Mouse (Mus musculus): ENCODE measurements around the gene Lce3c. TPM values are rescaled to one million over a fixed set of nuclear protein-coding genes. Genes with fewer than 3 reads are reported as not detected.

Lce3c gene
- polyA plus RNA-seq (2015; fragmentation: Nextera tagmentation; extraction: Ambion mirVana), result 3.7 and 4.0 TPM in 2 replicates

- H3K9ac ChIP-seq (ENCODE audit: low read length), result no peak within 1 kb of the TSS
- no peak within 1 kb of the TSS for H3K4me3 ChIP-seq (replicated peaks; ENCODE audit: low read length)
- no peaks in the 10 kb centered on the region for H3K36me3 ChIP-seq (ENCODE audit: control insufficient read depth, insufficient read depth, low read length)
- no peak within 1 kb of the TSS for H3K27ac ChIP-seq (ENCODE audit: low read length)
- WGBS, result 62% methylated on average over 1 of the region's 1 CpGs
- ATAC-seq (ENCODE audit: insufficient read depth, low FRiP score), result no peak
- no peaks in the 10 kb centered on the region for H3K9me3 ChIP-seq (replicated peaks; ENCODE audit: control insufficient read depth, low read length)
- no peak within 1 kb of the TSS for H3K4me2 ChIP-seq (ENCODE audit: low read depth, low read length)
- H3K4me1 ChIP-seq (ENCODE audit: control insufficient read depth, insufficient read depth, low read length), result no peaks in the 10 kb centered on the region
- H3K27me3 ChIP-seq (ENCODE audit: control insufficient read depth, insufficient read depth, low read length), result no peaks in the 10 kb centered on the region
Measured at GRCm38 (mm10) chr3:92944186-92944585, at the start of gene Lce3c. Gene Lce3c (plus strand): TSS chr3:92944486.

- Histone ChIP-seq H3K36me3 (ENCODE audit: control insufficient read depth, insufficient read depth, low read length) (no peaks in the 10 kb centered on the region), H3K9ac (ENCODE audit: low read length) (no peak overlapping the region), H3K4me3 (replicated peaks; ENCODE audit: low read length) (no peak overlapping the region), H3K27ac (ENCODE audit: low read length) (no peak overlapping the region), H3K27me3 (ENCODE audit: control insufficient read depth, insufficient read depth, low read length) (no peaks in the 10 kb centered on the region), H3K4me2 (ENCODE audit: low read depth, low read length) (no peak overlapping the region), H3K9me3 (replicated peaks; ENCODE audit: control insufficient read depth, low read length) (no peaks in the 10 kb centered on the region), H3K4me1 (ENCODE audit: control insufficient read depth, insufficient read depth, low read length) (no peaks in the 10 kb centered on the region)
- WGBS, result 61% methylated on average over 1 of the region's 1 CpGs
- 0 out of 2 replicates have a peak, but pooled peaks have one; percentile 25 for ATAC-seq (ENCODE audit: insufficient read depth, low FRiP score)
Measured at GRCm38 (mm10) chr3:92894489-92894888, 49.8 kb upstream of the Lce3c start.

GRCm38 (mm10) chr3:92902992-92903391, 41.3 kb upstream of the Lce3c start:
- no peak overlapping the region for H3K27ac ChIP-seq (ENCODE audit: low read length)
- H3K36me3 ChIP-seq (ENCODE audit: control insufficient read depth, insufficient read depth, low read length), result no peaks in the 10 kb centered on the region
- no peak overlapping the region for H3K4me2 ChIP-seq (ENCODE audit: low read depth, low read length)
- no peak overlapping the region for H3K9ac ChIP-seq (ENCODE audit: low read length)
- no peak overlapping the region for H3K4me3 ChIP-seq (replicated peaks; ENCODE audit: low read length)
- ATAC-seq (ENCODE audit: insufficient read depth, low FRiP score), result no peak
- H3K4me1 ChIP-seq (ENCODE audit: control insufficient read depth, insufficient read depth, low read length), result no peaks in the 10 kb centered on the region
- H3K27me3 ChIP-seq (ENCODE audit: control insufficient read depth, insufficient read depth, low read length), result no peaks in the 10 kb centered on the region
- H3K9me3 ChIP-seq (replicated peaks; ENCODE audit: control insufficient read depth, low read length), result no peaks in the 10 kb centered on the region
- WGBS, result 25% methylated on average over 3 of the region's 3 CpGs

- WGBS, result 29% methylated on average over 4 of the region's 4 CpGs
- no peaks in the 10 kb centered on the region for H3K9me3 ChIP-seq (replicated peaks; ENCODE audit: control insufficient read depth, low read length)
- no peak for ATAC-seq (ENCODE audit: insufficient read depth, low FRiP score)
- H3K9ac ChIP-seq (ENCODE audit: low read length), result no peak overlapping the region
- no peaks in the 10 kb centered on the region for H3K27me3 ChIP-seq (ENCODE audit: control insufficient read depth, insufficient read depth, low read length)
- H3K36me3 ChIP-seq (ENCODE audit: control insufficient read depth, insufficient read depth, low read length), result no peaks in the 10 kb centered on the region
- H3K4me3 ChIP-seq (replicated peaks; ENCODE audit: low read length), result no peak overlapping the region
- H3K4me2 ChIP-seq (ENCODE audit: low read depth, low read length), result no peak overlapping the region
- no peak overlapping the region for H3K27ac ChIP-seq (ENCODE audit: low read length)
- no peaks in the 10 kb centered on the region for H3K4me1 ChIP-seq (ENCODE audit: control insufficient read depth, insufficient read depth, low read length)
Measured at GRCm38 (mm10) chr3:92903640-92904039, 40.6 kb upstream of the Lce3c start.

GRCm38 (mm10) chr3:92905182-92905581, 39.1 kb upstream of the Lce3c start:
- no peaks in the 10 kb centered on the region for H3K36me3 ChIP-seq (ENCODE audit: control insufficient read depth, insufficient read depth, low read length)
- no peaks in the 10 kb centered on the region for H3K9me3 ChIP-seq (replicated peaks; ENCODE audit: control insufficient read depth, low read length)
- H3K27me3 ChIP-seq (ENCODE audit: control insufficient read depth, insufficient read depth, low read length), result no peaks in the 10 kb centered on the region
- ATAC-seq (ENCODE audit: insufficient read depth, low FRiP score), result no peak
- 37% methylated on average over 3 of the region's 3 CpGs for WGBS
- H3K4me2 ChIP-seq (ENCODE audit: low read depth, low read length), result no peak overlapping the region
- no peak overlapping the region for H3K9ac ChIP-seq (ENCODE audit: low read length)
- H3K27ac ChIP-seq (ENCODE audit: low read length), result no peak overlapping the region
- no peak overlapping the region for H3K4me3 ChIP-seq (replicated peaks; ENCODE audit: low read length)
- H3K4me1 ChIP-seq (ENCODE audit: control insufficient read depth, insufficient read depth, low read length), result no peaks in the 10 kb centered on the region

GRCm38 (mm10) chr3:92907571-92907970, 36.7 kb upstream of the Lce3c start:
- no peak overlapping the region for H3K9ac ChIP-seq (ENCODE audit: low read length)
- H3K4me1 ChIP-seq (ENCODE audit: control insufficient read depth, insufficient read depth, low read length), result no peaks in the 10 kb centered on the region
- H3K27ac ChIP-seq (ENCODE audit: low read length), result no peak overlapping the region
- no peaks in the 10 kb centered on the region for H3K27me3 ChIP-seq (ENCODE audit: control insufficient read depth, insufficient read depth, low read length)
- 26% methylated on average over 4 of the region's 4 CpGs for WGBS
- H3K36me3 ChIP-seq (ENCODE audit: control insufficient read depth, insufficient read depth, low read length), result no peaks in the 10 kb centered on the region
- ATAC-seq (ENCODE audit: insufficient read depth, low FRiP score), result no peak
- H3K4me2 ChIP-seq (ENCODE audit: low read depth, low read length), result no peak overlapping the region
- no peaks in the 10 kb centered on the region for H3K9me3 ChIP-seq (replicated peaks; ENCODE audit: control insufficient read depth, low read length)
- H3K4me3 ChIP-seq (replicated peaks; ENCODE audit: low read length), result no peak overlapping the region

GRCm38 (mm10) chr3:92920364-92920763, 23.9 kb upstream of the Lce3c start:
- Histone ChIP-seq H3K36me3 (ENCODE audit: control insufficient read depth, insufficient read depth, low read length) (no peaks in the 10 kb centered on the region), H3K27me3 (ENCODE audit: control insufficient read depth, insufficient read depth, low read length) (no peaks in the 10 kb centered on the region), H3K4me2 (ENCODE audit: low read depth, low read length) (no peak overlapping the region), H3K4me1 (ENCODE audit: control insufficient read depth, insufficient read depth, low read length) (no peaks in the 10 kb centered on the region), H3K27ac (ENCODE audit: low read length) (no peak overlapping the region), H3K9me3 (replicated peaks; ENCODE audit: control insufficient read depth, low read length) (no peaks in the 10 kb centered on the region), H3K4me3 (replicated peaks; ENCODE audit: low read length) (no peak overlapping the region), H3K9ac (ENCODE audit: low read length) (no peak overlapping the region)
- ATAC-seq (ENCODE audit: insufficient read depth, low FRiP score), result no peak
- WGBS, result 59% methylated on average over 4 of the region's 4 CpGs

- no peak for ATAC-seq (ENCODE audit: insufficient read depth, low FRiP score)
- Histone ChIP-seq H3K4me2 (ENCODE audit: low read depth, low read length) (no peak within 1 kb of the TSS), H3K27me3 (ENCODE audit: control insufficient read depth, insufficient read depth, low read length) (no peaks in the 10 kb centered on the region), H3K9me3 (replicated peaks; ENCODE audit: control insufficient read depth, low read length) (no peaks in the 10 kb centered on the region), H3K9ac (ENCODE audit: low read length) (no peak within 1 kb of the TSS), H3K27ac (ENCODE audit: low read length) (no peak within 1 kb of the TSS), H3K4me3 (replicated peaks; ENCODE audit: low read length) (no peak within 1 kb of the TSS), H3K36me3 (ENCODE audit: control insufficient read depth, insufficient read depth, low read length) (no peaks in the 10 kb centered on the region), H3K4me1 (ENCODE audit: control insufficient read depth, insufficient read depth, low read length) (no peaks in the 10 kb centered on the region)
- 51% methylated on average over 2 of the region's 2 CpGs for WGBS
Measured at GRCm38 (mm10) chr3:92926130-92926529, 18.2 kb upstream of the Lce3c start, which contains the start of gene Lce3a. Gene Lce3a (minus strand): TSS chr3:92926230.

GRCm38 (mm10) chr3:92932679-92933078, 11.6 kb upstream of the Lce3c start, which contains the start of gene Lce3b:
Gene Lce3b (plus strand): TSS chr3:92932979.
- H3K4me2 ChIP-seq (ENCODE audit: low read depth, low read length), result no peak within 1 kb of the TSS
- no peak within 1 kb of the TSS for H3K4me3 ChIP-seq (replicated peaks; ENCODE audit: low read length)
- H3K9ac ChIP-seq (ENCODE audit: low read length), result no peak within 1 kb of the TSS
- 58% methylated on average over 2 of the region's 2 CpGs for WGBS
- no peaks in the 10 kb centered on the region for H3K27me3 ChIP-seq (ENCODE audit: control insufficient read depth, insufficient read depth, low read length)
- no peak for ATAC-seq (ENCODE audit: insufficient read depth, low FRiP score)
- no peaks in the 10 kb centered on the region for H3K4me1 ChIP-seq (ENCODE audit: control insufficient read depth, insufficient read depth, low read length)
- no peaks in the 10 kb centered on the region for H3K36me3 ChIP-seq (ENCODE audit: control insufficient read depth, insufficient read depth, low read length)
- H3K27ac ChIP-seq (ENCODE audit: low read length), result no peak within 1 kb of the TSS
- H3K9me3 ChIP-seq (replicated peaks; ENCODE audit: control insufficient read depth, low read length), result no peaks in the 10 kb centered on the region

- H3K4me1 ChIP-seq (ENCODE audit: control insufficient read depth, insufficient read depth, low read length), result no peaks in the 10 kb centered on the region
- H3K9me3 ChIP-seq (replicated peaks; ENCODE audit: control insufficient read depth, low read length), result no peaks in the 10 kb centered on the region
- H3K27ac ChIP-seq (ENCODE audit: low read length), result no peak within 1 kb of the TSS
- WGBS, result 93% methylated on average over 1 of the region's 1 CpGs
- H3K4me2 ChIP-seq (ENCODE audit: low read depth, low read length), result no peak within 1 kb of the TSS
- H3K27me3 ChIP-seq (ENCODE audit: control insufficient read depth, insufficient read depth, low read length), result no peaks in the 10 kb centered on the region
- no peak within 1 kb of the TSS for H3K9ac ChIP-seq (ENCODE audit: low read length)
- no peak within 1 kb of the TSS for H3K4me3 ChIP-seq (replicated peaks; ENCODE audit: low read length)
- H3K36me3 ChIP-seq (ENCODE audit: control insufficient read depth, insufficient read depth, low read length), result no peaks in the 10 kb centered on the region
- no peak for ATAC-seq (ENCODE audit: insufficient read depth, low FRiP score)
Measured at GRCm38 (mm10) chr3:92957090-92957489, 12.8 kb downstream of the Lce3c start, which contains the start of gene Lce3d. Gene Lce3d (plus strand): TSS chr3:92957390.
